Mouse (Mus musculus) liver, adult 2 months (tissue): ENCODE results near the gene Gm10354. TPM values are rescaled to one million over a fixed set of nuclear protein-coding genes. Genes with fewer than 3 reads are reported as not detected.
"Not testable (repeated sequence)": the region's sequence is repeated elsewhere in the genome, so short reads cannot be mapped to it uniquely, and the experiment has no call there.

ENCODE experiments used
- DNase-seq: peaks from one replicate; pipeline ENCODE4 v3.0.0-alpha.2; 2011; ENCODE audit warnings: low read depth, low spot score; ENCODE audit errors: extremely low read depth
- H3K27ac ChIP-seq: fragments of 200-500 bp; replicated peaks from 2 replicates; pipeline ENCODE4 v1.5.1; 2012; ENCODE audit warnings: low read depth, mild to moderate bottlenecking, control low read depth, inconsistent platforms, low read length; ENCODE audit not compliant: insufficient read depth
- H3K27me3 ChIP-seq: fragments of 200-500 bp; 2 replicates; pipeline ENCODE4 v1.6.1; 2012; ENCODE audit warnings: mild to moderate bottlenecking, moderate library complexity, low read length, inconsistent platforms; ENCODE audit not compliant: control insufficient read depth, insufficient read depth
- H3K36me3 ChIP-seq: fragments of 200-500 bp; 2 replicates; pipeline ENCODE4 v1.6.1; 2012; ENCODE audit warnings: low read length, inconsistent platforms; ENCODE audit not compliant: control insufficient read depth, insufficient read depth
- H3K4me1 ChIP-seq: fragments of 200-500 bp; 2 replicates; pipeline ENCODE4 v1.6.1; 2011; ENCODE audit warnings: low read length; ENCODE audit not compliant: control insufficient read depth, insufficient read depth
- H3K4me3 ChIP-seq: fragments of 200-500 bp; 2 replicates; pipeline ENCODE4 v1.5.1; 2011; ENCODE audit warnings: low read depth, mild to moderate bottlenecking, control low read depth, low read length, moderate library complexity; ENCODE audit not compliant: insufficient read depth
- H3K79me2 ChIP-seq: fragments of 200-500 bp; 2 replicates; pipeline ENCODE4 v1.6.1; 2012; ENCODE audit warnings: inconsistent platforms, mild to moderate bottlenecking, low read length, moderate library complexity; ENCODE audit not compliant: control insufficient read depth, insufficient read depth
- H3K9ac ChIP-seq: fragments of 200-500 bp; 2 replicates; pipeline ENCODE4 v1.6.1; 2012; ENCODE audit warnings: low read depth, mild to moderate bottlenecking, control low read depth, inconsistent platforms, low read length
- CTCF ChIP-seq: fragments of 200-500 bp; IDR thresholded peaks from 2 replicates; pipeline ENCODE4 v1.5.1; 2011; ENCODE audit warnings: low read depth, low read length, control low read depth
- WGBS: fragments of 180-500 bp; shearing (Covaris S2); methylation state at CpG from one replicate; pipeline ENCODE4 v1.1.7; 2018; 5-methylcytosine and 5-hydroxymethylcytosine counted together
- polyA plus RNA-seq: library from polyadenylated mRNA; depleted of rRNA; stranded (reverse); fragments of >200 nt; gene quantifications from 2 replicates; pipeline ENCODE4 v1.2.3, GENCODE M21; 2012
- total RNA-seq: library from RNA; depleted of rRNA; stranded (reverse); fragments of >200 nt; gene quantifications from 2 replicates; pipeline ENCODE4 v1.2.3, GENCODE M21; 2014

Gm10354 gene
- total and polyA plus RNA-seq, 2 experiments = not detected

- TF ChIP-seq CTCF = 0 out of 2 replicates have a peak, but pooled peaks have one; percentile 5
- DNase-seq = not testable (repeated sequence)
Measured at GRCm38 (mm10) chr5:14963821-14964220, 14.9 kb downstream of the Gm10354 start.

GRCm38 (mm10) chr5:14961502-14961901 lies 17.2 kb downstream of the Gm10354 start:
- H3K79me2 ChIP-seq, H3K36me3 ChIP-seq, H3K4me1 ChIP-seq, DNase-seq, H3K4me3 ChIP-seq, H3K27ac ChIP-seq, H3K9ac ChIP-seq, H3K27me3 ChIP-seq: not testable (repeated sequence)
- 79% methylated on average over 4 of the region's 4 CpGs for WGBS

More at GRCm38 (mm10) chr5:14963821-14964220, 14.9 kb downstream of the Gm10354 start:
- not testable (repeated sequence) for H3K9ac ChIP-seq, H3K36me3 ChIP-seq, H3K4me1 ChIP-seq, H3K4me3 ChIP-seq, H3K27me3 ChIP-seq, H3K27ac ChIP-seq, H3K79me2 ChIP-seq
- WGBS = 80% methylated on average over 13 of the region's 13 CpGs

DNA sequence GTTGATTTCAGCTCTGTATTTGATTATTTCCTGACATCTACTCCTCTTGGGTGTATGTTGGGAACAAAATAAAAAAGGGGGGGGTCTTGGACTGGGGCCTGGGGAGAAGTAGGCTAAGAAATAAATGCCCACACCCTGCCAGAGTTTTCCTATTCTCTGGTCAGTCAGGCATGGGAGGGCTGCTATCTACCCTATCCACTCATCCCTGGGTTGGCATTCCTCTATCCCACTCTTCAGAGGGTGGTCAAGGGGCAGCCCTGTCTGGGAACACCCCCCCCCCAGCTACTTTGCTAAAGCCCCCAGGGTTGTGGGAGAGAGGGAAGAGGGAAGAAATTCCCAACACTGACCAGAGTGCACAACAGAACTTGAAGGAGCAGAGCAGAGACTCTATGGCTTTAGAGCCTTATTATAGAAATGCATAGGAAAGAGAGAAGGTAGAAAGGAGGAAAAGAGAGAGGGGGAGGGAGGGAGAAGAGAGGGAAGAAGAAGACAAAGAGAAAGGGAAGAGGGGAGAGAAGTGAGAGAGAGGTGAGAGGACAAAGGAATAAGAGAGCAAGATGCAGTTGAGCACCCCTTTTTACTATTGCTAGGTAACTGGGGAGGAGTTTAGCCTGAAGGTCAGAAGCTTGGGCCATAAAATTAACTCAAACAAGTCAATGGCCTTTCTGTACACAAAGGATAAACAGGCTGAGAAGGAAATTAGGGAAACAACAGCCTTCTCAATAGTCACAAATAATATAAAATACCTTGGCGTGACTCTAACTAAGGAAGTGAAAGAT lies 22.6 kb downstream of the Gm10354 start:
- H3K36me3 ChIP-seq, H3K4me1 ChIP-seq, H3K79me2 ChIP-seq, H3K27me3 ChIP-seq, H3K27ac ChIP-seq, DNase-seq, H3K9ac ChIP-seq, H3K4me3 ChIP-seq: not testable (repeated sequence)
- WGBS = 88% methylated on average over 1 of the region's 1 CpGs

DNA sequence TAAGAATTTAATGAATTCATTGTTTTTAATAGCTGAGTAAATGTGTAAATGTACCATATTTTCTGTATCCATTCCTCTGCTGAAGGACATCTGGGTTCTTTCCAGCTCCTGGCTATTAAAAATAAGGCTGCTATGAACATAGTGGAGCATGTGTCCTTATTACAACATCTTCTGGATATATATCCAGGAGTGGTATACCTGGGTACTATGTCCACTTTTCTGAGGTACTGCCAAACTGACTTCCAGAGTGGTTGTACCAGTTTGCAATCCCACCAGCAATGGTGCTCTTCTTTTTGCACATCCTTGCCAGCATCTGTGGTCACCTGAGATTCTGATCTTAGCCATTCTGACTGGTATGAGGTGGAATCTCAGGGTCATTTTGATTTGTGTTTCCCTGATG lies 25.1 kb downstream of the Gm10354 start:
- H3K4me3 ChIP-seq, H3K27me3 ChIP-seq, DNase-seq, H3K27ac ChIP-seq, H3K4me1 ChIP-seq, H3K79me2 ChIP-seq, H3K9ac ChIP-seq, H3K36me3 ChIP-seq: not testable (repeated sequence)

- H3K27me3 ChIP-seq, H3K27ac ChIP-seq, H3K36me3 ChIP-seq, H3K79me2 ChIP-seq, H3K4me3 ChIP-seq, H3K4me1 ChIP-seq, DNase-seq, H3K9ac ChIP-seq: not testable (repeated sequence)
- 62% methylated on average over 3 of the region's 3 CpGs for WGBS
Measured at GRCm38 (mm10) chr5:14952749-14953148, 26.0 kb downstream of the Gm10354 start.

- 63% methylated on average over 7 of the region's 7 CpGs for WGBS
- not testable (repeated sequence) for H3K4me3 ChIP-seq, DNase-seq, H3K79me2 ChIP-seq, H3K4me1 ChIP-seq, H3K27me3 ChIP-seq, H3K27ac ChIP-seq, H3K36me3 ChIP-seq, H3K9ac ChIP-seq
Measured at GRCm38 (mm10) chr5:14951822-14952221, 26.9 kb downstream of the Gm10354 start.

DNA sequence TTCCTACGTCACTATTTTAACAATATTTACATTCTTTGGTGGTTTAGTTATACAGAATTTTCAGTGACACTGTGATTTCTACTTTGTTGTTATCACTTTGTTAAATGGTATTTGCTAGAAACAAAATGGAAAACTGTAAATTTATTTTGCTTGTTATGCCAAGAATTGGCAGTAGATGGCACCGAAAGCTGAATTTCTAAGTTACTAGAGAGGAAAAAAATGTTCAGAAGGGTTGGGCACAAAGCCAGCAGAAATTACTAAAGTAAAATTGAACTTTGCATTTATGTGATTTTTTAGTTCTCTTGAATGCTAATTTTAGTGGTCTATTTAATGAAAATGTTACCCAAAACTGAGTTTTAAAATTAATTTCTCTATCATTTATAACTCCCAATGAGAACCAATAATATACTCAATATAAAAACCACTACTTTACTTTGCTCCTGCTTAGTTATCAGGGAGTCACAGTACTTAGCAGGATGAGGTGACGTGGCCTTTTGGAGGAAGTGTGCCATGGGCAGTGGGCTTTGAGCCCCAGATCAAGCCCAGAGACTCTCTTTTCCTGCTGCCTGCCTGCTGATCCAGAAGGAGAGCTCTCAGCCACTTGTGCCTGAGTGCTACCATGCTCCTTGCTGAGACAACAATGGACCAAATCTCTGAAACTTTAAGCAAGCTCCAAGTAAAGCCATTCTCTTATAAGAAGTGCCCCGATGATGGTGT lies 31.1 kb downstream of the Gm10354 start:
- H3K4me1 ChIP-seq, H3K79me2 ChIP-seq, H3K4me3 ChIP-seq, H3K27me3 ChIP-seq, H3K9ac ChIP-seq, H3K36me3 ChIP-seq, DNase-seq, H3K27ac ChIP-seq: not testable (repeated sequence)
- 50% methylated on average over 4 of the region's 4 CpGs for WGBS

GRCm38 (mm10) chr5:14945524-14945923 lies 33.2 kb downstream of the Gm10354 start:
- WGBS = 26% methylated on average over 4 of the region's 4 CpGs
- H3K79me2 ChIP-seq, H3K4me1 ChIP-seq, H3K9ac ChIP-seq, H3K27me3 ChIP-seq, H3K36me3 ChIP-seq, H3K27ac ChIP-seq, DNase-seq, H3K4me3 ChIP-seq: not testable (repeated sequence)

DNA sequence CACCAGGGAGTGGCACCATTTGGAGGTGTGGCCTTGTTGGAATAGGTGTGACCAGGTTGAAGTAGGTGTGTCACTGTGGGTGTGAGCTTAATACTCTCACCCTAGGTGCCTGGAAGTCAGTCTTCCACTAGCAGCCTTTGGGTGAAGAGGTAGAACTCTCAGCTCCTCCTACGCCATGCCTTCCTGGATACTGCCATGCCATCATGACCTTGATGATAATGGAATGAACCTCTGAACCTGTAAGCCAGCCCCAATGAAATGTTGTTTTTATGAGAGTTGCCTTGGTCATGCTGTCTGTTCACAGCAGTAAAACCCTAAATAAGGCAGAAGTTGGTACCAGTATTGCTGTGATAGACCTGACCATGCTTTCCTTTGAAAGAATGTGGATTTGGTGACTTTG lies 37.7 kb downstream of the Gm10354 start:
- not testable (repeated sequence) for H3K4me3 ChIP-seq, H3K27ac ChIP-seq, H3K4me1 ChIP-seq, H3K79me2 ChIP-seq, DNase-seq, H3K36me3 ChIP-seq, H3K27me3 ChIP-seq, H3K9ac ChIP-seq
- 81% methylated on average over 1 of the region's 1 CpGs for WGBS
